Mouse (Mus musculus): Measurements from ENCODE around the gene Gm10837.

Gene Gm10837

GRCm38 (mm10) chr14:122479461-122480109 lies 10.8 kb upstream of the Gm10837 start:
- no peak for DNase-seq (ENCODE audit: low spot score)

- DNase-seq (ENCODE audit: low spot score): no peak
These were observed 10.0 kb upstream of the Gm10837 start for GRCm38 (mm10) chr14:122480355-122480754.

- no peak for DNase-seq (ENCODE audit: low spot score)
These were observed 9.2 kb upstream of the Gm10837 start for GRCm38 (mm10) chr14:122481181-122481580.

GRCm38 (mm10) chr14:122482081-122483023 lies 8.0 kb upstream of the Gm10837 start:
- no peak for DNase-seq (ENCODE audit: low spot score)

- DNase-seq (ENCODE audit: low spot score): no peak
These were observed 7.4 kb upstream of the Gm10837 start for GRCm38 (mm10) chr14:122483024-122483385.

GRCm38 (mm10) chr14:122483556-122484421 lies 6.6 kb upstream of the Gm10837 start:
- no peak for DNase-seq (ENCODE audit: low spot score)

- no peak for DNase-seq (ENCODE audit: low spot score)
These were observed 5.9 kb upstream of the Gm10837 start for GRCm38 (mm10) chr14:122484458-122484843.

GRCm38 (mm10) chr14:122484844-122485551 lies 5.4 kb upstream of the Gm10837 start:
- DNase-seq (ENCODE audit: low spot score): no peak

GRCm38 (mm10) chr14:122485635-122486181 lies 4.7 kb upstream of the Gm10837 start:
- DNase-seq (ENCODE audit: low spot score): no peak

GRCm38 (mm10) chr14:122486611-122487010 lies 3.8 kb upstream of the Gm10837 start:
- no peak for DNase-seq (ENCODE audit: low spot score)

GRCm38 (mm10) chr14:122487366-122487765 lies 3.0 kb upstream of the Gm10837 start:
- no peak for DNase-seq (ENCODE audit: low spot score)

GRCm38 (mm10) chr14:122489041-122489440 lies 1.3 kb upstream of the Gm10837 start:
- no peak for DNase-seq (ENCODE audit: low spot score)

- no peak for DNase-seq (ENCODE audit: low spot score)
These were observed 536 bp upstream of the Gm10837 start for GRCm38 (mm10) chr14:122489686-122490414.

GRCm38 (mm10) chr14:122491521-122491920 lies 1.1 kb downstream of the Gm10837 start:
- no peak for DNase-seq (ENCODE audit: low spot score)

- no peak for DNase-seq (ENCODE audit: low spot score)
These were observed 1.6 kb downstream of the Gm10837 start for GRCm38 (mm10) chr14:122492015-122492414.

GRCm38 (mm10) chr14:122509058-122509457 lies 18.7 kb downstream of the Gm10837 start:
- DNase-seq (ENCODE audit: low spot score): no peak

GRCm38 (mm10) chr14:122511519-122511918 lies 21.1 kb downstream of the Gm10837 start:
- DNase-seq (ENCODE audit: low spot score): no peak

- no peak for DNase-seq (ENCODE audit: low spot score)
These were observed 23.2 kb downstream of the Gm10837 start for GRCm38 (mm10) chr14:122513511-122514036.

GRCm38 (mm10) chr14:122528475-122528874 lies 38.1 kb downstream of the Gm10837 start:
- no peak for DNase-seq (ENCODE audit: low spot score)
